Mouse (Mus musculus) E14TG2a.4 (cell line): ENCODE data around the gene Pcx.

Experiments
- H3K27me3 ChIP-seq: 2 replicates; pipeline ENCODE4 v1.6.1; 2014; ENCODE audit warnings: low read length, control low read depth; ENCODE audit not compliant: insufficient read depth
- H3K36me3 ChIP-seq: 2 replicates; pipeline ENCODE4 v1.6.1; 2014; ENCODE audit warnings: low read length, control low read depth; ENCODE audit not compliant: insufficient read depth
- H3K4me1 ChIP-seq: replicated peaks from 2 replicates; pipeline ENCODE4 v1.6.1; 2014; ENCODE audit warnings: low read depth, low read length, control low read depth
- H3K4me3 ChIP-seq: replicated peaks from 2 replicates; pipeline ENCODE4 v1.5.1; 2014; ENCODE audit warnings: mild to moderate bottlenecking, low read length
- H3K9me3 ChIP-seq: 2 replicates; pipeline ENCODE4 v1.6.1; 2014; ENCODE audit warnings: low read length, control low read depth
- CTCF ChIP-seq: conservative IDR thresholded peaks from 2 replicates; pipeline ENCODE4 v1.5.1; 2014; ENCODE audit warnings: low read length
- NANOG ChIP-seq: IDR thresholded peaks from 2 replicates; pipeline ENCODE4 v1.6.1; 2014; ENCODE audit warnings: borderline replicate concordance, low read length, mixed read lengths
- POU5F1 ChIP-seq: IDR thresholded peaks from 2 replicates; pipeline ENCODE4 v1.6.1; 2014; ENCODE audit warnings: low read length, borderline replicate concordance

Pcx gene

GRCm38 (mm10) chr19:4492526-4493296 lies 17.6 kb upstream of the Pcx start:
- Histone ChIP-seq H3K36me3 (no peaks in the 10 kb centered on the region), H3K9me3 (no peaks in the 10 kb centered on the region), H3K4me1 (peaks cover 2% of the 10 kb centered on the region), H3K27me3 (peaks cover 13% of the 10 kb centered on the region), H3K4me3 (no peak overlapping the region)
- TF ChIP-seq NANOG (no peak), CTCF (no peak), POU5F1 (no peak)

GRCm38 (mm10) chr19:4494707-4495106 lies 15.6 kb upstream of the Pcx start:
- H3K4me3 ChIP-seq: no peak overlapping the region
- no peaks in the 10 kb centered on the region for H3K9me3 ChIP-seq
- no peaks in the 10 kb centered on the region for H3K36me3 ChIP-seq
- H3K27me3 ChIP-seq: peaks cover 10% of the 10 kb centered on the region
- H3K4me1 ChIP-seq: peaks cover 9% of the 10 kb centered on the region
- TF ChIP-seq NANOG: no peak
- TF ChIP-seq CTCF: no peak
- no peak for TF ChIP-seq POU5F1

GRCm38 (mm10) chr19:4495814-4496213 lies 14.5 kb upstream of the Pcx start:
- H3K36me3 ChIP-seq: no peaks in the 10 kb centered on the region
- H3K4me1 ChIP-seq: peaks cover 9% of the 10 kb centered on the region
- no peak overlapping the region for H3K4me3 ChIP-seq
- no peaks in the 10 kb centered on the region for H3K9me3 ChIP-seq
- H3K27me3 ChIP-seq: peaks cover 10% of the 10 kb centered on the region
- TF ChIP-seq POU5F1: no peak
- no peak for TF ChIP-seq CTCF
- TF ChIP-seq NANOG: no peak

- Histone ChIP-seq H3K36me3 (no peaks in the 10 kb centered on the region), H3K27me3 (peaks cover 10% of the 10 kb centered on the region), H3K9me3 (no peaks in the 10 kb centered on the region), H3K4me3 (no peak overlapping the region), H3K4me1 (peaks cover 9% of the 10 kb centered on the region)
- no peak for TF ChIP-seq NANOG
- TF ChIP-seq CTCF: no peak
- no peak for TF ChIP-seq POU5F1
Observed at GRCm38 (mm10) chr19:4496535-4497262, 13.6 kb upstream of the Pcx start.

- Histone ChIP-seq H3K9me3 (no peaks in the 10 kb centered on the region), H3K4me3 (no peak overlapping the region), H3K27me3 (peaks cover 10% of the 10 kb centered on the region), H3K36me3 (no peaks in the 10 kb centered on the region), H3K4me1 (peaks cover 9% of the 10 kb centered on the region)
- TF ChIP-seq POU5F1 (no peak), CTCF (peak; percentile 87)
Observed at GRCm38 (mm10) chr19:4497263-4497973, 12.9 kb upstream of the Pcx start.

- no peak for TF ChIP-seq POU5F1
- H3K36me3 ChIP-seq: no peaks in the 10 kb centered on the region
- peaks cover 10% of the 10 kb centered on the region for H3K27me3 ChIP-seq
- no peaks in the 10 kb centered on the region for H3K9me3 ChIP-seq
- H3K4me3 ChIP-seq: no peak within 1 kb of the TSS
- peaks cover 9% of the 10 kb centered on the region for H3K4me1 ChIP-seq
Observed at GRCm38 (mm10) chr19:4498062-4498933, 12.0 kb upstream of the Pcx start, which contains the start of gene 2010003K11Rik. 2010003K11Rik (minus strand) TSS chr19:4498583.

GRCm38 (mm10) chr19:4502701-4503100 lies 7.6 kb upstream of the Pcx start:
- Histone ChIP-seq H3K36me3 (no peaks in the 10 kb centered on the region), H3K4me1 (peaks cover 7% of the 10 kb centered on the region), H3K9me3 (peaks cover 7% of the 10 kb centered on the region), H3K4me3 (no peak overlapping the region), H3K27me3 (no peaks in the 10 kb centered on the region)
- TF ChIP-seq POU5F1: no peak
- TF ChIP-seq CTCF: no peak
- no peak for TF ChIP-seq NANOG

GRCm38 (mm10) chr19:4504830-4505229 lies 5.4 kb upstream of the Pcx start:
- Histone ChIP-seq H3K9me3 (peaks cover 7% of the 10 kb centered on the region), H3K27me3 (no peaks in the 10 kb centered on the region), H3K4me1 (peaks cover 7% of the 10 kb centered on the region), H3K4me3 (no peak overlapping the region), H3K36me3 (no peaks in the 10 kb centered on the region)
- TF ChIP-seq NANOG (no peak), CTCF (no peak), POU5F1 (no peak)
